Mouse (Mus musculus) layer of hippocampus, adult 9-10 months (tissue): ENCODE measurements around the gene Tst.

Experiments
- DNase-seq: peaks from one replicate; pipeline ENCODE4 v3.0.0; 2022; ENCODE audit warnings: low spot score

The Tst gene

DNA sequence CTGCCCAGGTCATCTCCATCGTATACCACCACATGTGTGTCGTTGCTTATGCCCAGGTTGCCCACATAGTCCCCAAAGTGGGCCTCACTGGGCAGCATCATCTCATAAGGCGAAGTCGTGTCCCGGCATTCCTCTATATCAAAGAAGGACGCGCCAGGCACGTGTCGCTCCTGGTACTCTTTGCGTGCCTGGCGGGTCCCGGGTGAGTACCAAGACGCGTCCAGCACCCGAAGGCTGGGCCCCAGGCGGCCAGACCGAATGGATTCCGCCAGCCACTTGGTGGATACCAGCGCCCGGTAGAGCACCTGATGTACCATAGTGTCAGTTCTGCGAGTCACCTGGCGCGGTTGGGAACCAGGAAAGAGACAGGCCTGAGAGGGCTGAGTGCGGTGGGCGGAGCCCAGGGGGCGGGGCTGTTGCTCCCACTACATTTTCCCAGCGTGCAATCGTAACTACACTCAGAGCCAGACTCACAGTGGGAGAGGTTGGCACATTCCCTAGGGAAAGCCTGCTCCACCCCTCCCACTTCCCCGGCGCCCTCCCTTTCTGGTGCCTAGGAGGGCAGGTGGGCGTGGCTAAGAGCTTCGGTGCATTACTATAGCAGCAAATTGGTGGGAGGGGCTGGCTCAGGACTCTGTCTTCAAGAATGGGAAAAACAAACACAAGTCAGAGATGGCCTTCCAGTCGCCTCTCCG is at the start of gene Tst:
Gene Tst, minus strand, starts transcription at position 391 of the 695 bp plus-strand sequence.
- DNase-seq: peak; percentile 80

DNA sequence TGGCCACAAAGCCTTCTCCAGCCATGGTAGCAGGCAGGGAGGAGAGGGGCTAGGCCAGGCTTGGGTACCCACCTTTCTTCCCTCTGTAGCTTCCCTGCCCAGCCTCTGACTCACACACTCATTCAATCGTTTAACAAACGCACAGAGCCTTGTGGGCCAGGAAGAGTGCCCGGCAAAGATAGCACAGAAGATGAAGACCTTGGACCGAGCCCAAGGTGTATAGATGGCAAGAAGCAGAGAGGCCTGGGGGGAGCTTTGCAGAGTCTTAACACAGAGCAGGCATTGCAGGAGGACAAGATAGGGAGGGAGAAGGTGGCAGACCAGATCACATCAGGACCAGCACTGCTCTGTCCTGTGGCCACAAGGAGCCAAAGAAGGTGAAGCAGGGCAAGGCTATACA is 49.5 kb upstream of the Tst start:
- no peak for DNase-seq

DNA sequence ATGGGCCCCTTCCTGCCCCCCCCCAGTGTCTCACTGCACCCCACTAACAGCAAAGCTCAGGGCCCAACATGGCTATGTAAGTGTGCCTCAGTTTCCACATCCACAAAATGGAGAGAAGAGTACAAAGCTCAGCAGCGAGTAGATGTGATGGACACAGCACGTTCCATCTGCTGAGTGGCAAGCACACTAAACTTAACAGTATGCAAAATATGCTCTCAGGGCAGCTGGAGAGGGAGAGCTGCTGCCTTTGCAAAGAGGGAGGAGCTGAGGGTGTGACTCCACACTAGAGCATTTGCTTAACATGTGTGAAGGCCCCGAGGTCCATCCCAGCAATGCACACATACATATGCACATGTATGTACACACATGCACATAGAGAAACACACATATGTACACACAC is 47.2 kb upstream of the Tst start:
- no peak for DNase-seq

DNA sequence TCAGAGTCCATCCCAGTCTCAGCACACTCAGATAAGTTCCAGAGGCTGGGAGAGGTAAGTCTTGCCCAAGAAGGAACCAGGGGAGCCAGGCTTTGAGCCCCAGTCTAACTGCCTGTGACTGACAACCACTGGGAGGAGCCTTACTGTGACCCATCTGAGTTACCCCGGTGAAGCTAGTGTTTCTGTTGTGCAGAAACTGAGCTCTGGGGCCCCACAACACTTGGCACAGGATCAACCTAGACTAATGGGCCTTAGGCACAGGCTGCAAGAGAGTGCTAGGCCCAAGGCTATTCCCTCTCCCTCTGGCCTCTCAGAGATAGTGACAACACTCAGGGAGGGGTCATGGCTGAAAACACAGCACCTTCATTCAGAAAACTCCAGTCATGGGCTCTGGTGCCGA is 45.5 kb upstream of the Tst start:
- DNase-seq: no peak

DNA sequence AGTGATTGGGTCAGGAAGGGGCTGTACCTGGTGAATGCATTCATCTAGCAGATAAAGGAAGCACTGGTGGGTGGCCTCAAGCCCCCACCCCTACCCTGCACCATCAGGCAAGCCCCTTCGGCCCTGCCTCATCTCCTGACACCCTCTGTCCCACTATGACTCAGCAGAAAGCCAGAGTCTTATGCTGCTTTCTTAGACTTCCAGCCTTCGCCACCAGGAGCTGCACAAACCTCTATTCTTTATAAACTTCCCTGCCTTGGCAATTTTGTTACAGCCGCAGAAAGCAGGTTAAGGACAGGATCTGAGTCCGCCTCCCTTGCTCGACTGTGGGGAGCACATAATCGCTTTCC is 44.7 kb upstream of the Tst start:
- DNase-seq: no peak

DNA sequence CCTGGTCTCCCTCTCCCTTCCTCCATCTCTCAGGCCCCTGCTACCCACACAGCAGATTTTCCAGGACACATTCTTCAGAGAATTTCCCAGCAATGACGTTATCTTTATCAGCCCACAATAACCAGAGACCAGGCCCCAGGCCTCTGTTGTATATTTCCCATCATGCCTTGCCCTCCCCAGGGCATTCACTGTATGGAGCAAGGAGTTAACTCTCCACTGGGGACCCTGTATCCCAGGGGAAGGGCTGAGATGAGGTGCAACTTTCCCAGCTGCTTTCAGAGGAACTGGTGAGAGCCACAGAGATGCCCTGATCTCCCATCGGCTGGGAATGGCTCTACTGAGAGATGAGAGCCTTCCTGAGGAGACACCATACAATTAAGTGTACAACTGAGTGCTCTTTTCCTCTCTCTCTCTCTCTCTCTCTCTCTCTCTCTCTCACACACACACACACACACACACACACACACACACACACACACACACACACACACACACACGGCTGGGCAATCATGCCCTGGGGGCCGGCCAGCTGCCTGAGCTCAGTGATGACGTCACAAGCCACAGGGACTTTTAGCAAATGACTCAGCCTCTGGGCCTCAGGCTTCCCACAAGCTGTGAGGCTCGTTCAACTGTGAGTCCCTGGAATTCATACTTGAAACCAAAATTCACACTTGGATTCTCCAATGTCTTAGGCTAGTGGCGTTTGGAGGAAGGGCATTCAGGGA is 44.1 kb upstream of the Tst start:
- no peak for DNase-seq

DNA sequence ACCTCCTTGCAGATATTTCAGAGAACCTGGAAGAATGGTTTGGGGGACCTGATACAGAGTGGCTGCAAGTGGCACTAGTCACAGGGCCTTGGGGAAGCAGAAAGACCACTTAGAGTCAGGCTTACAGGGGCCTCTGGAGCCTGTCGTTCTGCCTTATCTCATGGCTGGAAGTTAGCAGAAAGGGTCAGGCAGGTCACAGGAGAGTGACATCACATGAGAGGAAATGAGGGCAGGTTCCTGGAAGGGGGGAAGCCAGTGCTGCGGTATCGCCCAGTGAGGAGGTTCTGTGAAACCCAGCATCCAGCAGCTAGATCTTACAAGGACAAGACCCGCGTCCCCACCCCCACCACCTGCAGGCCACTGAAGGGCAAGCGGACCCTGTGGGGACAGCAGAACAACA is 43.4 kb upstream of the Tst start:
- no peak for DNase-seq

DNA sequence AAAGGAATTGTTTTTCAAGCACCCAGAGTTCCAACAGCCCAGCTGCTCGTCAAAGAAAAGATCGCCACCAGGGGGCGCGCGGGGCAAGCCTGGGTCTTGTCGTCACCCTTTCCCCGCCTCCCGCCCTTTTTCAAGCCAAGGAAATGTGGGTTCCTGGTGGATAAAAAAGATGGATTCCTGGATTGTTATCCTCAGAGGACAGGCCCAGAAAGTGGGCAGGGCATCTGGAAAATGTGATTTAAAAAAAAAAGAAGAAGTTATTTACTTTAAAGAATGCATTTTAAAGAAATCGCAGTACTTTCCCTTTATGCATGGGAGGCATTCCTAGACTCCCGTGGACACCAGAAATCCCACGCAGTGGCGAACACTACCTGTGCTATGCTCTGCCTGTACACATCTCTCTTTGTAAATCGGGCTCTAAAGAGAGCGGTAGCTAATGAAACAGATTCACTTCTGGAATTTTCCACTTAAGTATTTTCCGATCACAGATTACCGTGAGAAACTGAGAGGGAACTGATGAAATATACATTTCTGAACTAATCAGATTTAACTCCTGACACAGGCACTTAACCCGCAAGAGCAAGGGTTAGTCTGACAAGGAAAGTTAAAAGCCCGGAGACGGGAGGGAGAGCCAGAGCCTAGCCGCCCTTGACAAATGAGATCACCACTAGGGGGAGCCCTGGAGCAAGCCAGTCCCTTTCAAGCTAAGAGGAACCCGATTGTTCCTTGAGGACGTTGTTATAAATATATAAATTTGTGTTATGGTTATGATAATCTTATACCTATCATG is 42.2 kb upstream of the Tst start:
- peak; percentile 93 for DNase-seq

DNA sequence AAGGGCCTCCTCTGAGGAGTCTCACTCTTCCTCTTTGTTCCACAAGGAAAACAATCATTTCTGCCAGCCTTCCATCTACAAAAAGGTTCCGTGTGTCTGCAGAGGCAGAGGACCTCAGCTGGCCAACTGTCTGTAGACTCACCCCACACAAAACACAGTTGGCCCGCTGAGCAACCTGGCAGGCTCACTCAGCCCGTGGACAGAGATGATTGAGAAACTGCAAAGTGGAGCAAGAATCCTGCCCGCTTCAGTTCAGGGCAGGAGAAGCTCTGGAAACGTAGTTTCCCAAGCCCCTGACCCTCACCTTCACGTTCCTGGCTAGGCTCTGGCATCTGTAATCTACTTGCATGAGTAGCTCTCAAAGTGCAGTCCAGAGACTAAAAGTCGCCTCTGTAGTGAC is 41.4 kb upstream of the Tst start:
- no peak for DNase-seq

DNA sequence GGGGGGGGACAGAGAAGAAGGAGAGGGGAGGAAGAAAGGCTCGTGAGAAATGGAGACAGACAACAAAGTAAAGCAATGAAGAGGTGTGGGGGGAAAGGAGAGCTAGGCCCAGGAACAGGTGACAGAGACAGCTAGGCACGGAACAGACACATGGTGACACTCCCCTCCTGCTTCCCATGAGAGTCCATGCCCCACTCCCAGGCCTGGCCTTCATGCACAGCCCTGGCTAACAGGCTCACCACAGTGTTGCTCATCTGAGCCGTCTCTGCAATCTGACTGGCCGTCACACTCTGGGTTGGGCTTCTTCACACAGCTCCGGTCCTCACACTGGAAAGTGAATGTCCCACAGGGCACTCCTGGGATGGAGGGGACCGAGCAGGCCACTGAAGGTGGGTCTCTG is 38.1 kb upstream of the Tst start:
- no peak for DNase-seq

DNA sequence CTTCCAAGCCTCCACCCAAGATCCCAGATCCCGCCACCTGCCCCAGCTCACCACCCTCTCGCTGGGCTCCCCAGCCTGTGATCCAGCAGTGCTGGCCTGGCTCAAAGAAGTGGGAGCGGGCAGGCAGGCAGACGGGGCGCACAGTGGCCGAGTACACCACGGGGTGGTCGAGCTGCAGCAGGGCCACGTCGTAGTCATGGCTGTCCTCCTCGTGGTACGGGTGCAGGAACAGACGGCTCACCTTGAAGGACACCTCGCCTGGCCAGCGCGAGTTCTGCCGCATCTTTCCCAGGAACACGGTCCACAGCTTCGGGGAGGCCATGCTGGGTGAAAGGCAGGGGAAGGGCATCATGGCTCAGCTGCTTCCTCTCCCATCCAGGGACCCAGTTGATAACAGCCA is 36.5 kb upstream of the Tst start:
- no peak for DNase-seq

DNA sequence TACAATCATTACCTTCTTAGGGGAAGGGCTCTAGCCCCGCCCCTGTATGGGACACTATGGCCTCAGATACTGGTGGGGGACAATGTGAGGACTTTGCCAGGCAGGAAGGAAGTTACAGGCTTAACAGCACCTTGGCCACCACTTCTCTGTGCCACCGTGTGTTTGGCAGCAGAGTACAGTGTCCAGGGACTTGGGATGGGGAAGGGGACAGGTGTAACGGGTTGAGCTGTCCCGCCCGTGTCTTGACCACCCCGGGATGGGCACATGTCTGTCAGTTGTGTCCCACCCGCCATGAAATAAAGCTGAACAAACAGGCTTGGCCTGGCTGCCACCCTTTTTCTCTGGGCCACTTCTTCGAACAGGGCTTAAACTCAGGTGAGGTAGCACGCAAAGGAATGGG is 33.3 kb upstream of the Tst start:
- no peak for DNase-seq

DNA sequence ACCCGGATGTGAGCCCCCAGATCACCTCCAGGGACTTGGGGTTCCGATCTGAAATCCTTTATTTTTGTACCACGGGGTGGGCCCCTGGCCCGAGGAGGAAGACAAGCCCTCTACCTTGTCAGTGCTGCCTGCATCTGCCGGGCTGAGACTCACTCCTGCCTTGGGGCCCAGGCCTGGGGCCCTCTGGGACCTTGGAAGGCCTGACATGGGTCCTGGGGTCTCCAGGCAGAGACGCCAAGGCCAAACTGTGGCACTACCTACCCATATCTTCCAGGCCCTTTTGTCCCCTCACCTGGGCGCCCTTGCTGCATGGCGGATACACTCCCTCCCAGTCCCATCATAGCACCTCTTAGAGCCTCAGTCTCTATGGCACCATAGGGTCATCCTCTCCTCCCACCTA is 32.8 kb upstream of the Tst start:
- no peak for DNase-seq

DNA sequence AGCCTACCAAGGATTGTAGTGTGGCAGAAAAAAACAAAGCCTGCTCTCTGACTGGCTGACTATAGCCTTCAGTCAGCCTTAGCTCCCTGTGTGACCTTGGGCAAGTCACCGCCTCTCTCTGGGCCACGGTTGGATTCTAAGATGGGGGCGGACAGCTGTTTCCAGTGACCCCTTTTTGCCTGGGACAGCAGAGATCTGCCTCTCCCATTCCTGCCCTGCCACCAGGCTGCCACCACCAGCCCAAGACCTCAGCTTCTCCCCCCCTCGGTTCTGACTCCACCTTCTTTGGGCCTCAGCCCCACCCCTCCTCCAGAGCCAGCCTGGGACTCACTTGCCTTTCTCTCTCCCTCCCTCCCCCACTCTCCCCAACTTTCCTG is 32.3 kb upstream of the Tst start:
- DNase-seq: no peak

DNA sequence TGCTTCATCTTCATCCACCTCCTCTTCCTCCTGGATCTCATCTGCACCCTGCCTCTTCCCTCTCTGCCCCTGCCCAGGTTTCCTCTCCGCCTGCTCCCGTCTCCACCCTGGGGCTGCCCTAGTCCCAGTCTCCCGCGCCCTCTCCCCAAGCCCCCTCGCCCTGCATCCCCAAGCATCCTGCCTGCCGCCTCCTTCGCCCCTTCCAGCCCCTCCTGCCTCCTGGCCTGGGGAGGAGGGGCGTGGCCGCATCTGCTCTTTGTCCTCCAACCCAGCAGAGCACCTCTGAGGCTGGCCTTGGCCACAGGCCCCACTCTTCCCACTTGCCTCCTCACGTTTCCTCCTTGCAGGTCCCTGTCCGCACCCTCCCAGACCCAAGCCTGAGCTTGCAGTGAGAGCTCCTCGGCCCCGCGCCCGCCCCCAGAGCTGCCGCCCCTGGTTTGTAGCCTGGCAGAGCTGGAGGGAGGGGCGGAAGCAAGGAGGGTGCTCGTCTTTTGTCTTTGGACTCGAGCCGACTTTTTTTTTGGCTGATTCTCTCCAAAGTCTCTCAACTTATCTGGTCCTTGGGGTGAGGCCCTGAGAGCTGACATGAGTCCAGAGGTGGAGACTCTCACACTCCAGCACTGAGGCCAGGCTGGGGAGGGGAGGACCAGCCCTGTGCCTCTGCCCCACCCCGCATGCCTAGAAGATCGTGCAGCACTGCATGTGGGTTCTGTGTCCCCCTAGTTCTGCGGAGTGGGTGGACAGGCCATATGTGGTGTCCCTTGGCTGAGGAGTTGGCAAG is 31.7 kb upstream of the Tst start:
- no peak for DNase-seq

DNA sequence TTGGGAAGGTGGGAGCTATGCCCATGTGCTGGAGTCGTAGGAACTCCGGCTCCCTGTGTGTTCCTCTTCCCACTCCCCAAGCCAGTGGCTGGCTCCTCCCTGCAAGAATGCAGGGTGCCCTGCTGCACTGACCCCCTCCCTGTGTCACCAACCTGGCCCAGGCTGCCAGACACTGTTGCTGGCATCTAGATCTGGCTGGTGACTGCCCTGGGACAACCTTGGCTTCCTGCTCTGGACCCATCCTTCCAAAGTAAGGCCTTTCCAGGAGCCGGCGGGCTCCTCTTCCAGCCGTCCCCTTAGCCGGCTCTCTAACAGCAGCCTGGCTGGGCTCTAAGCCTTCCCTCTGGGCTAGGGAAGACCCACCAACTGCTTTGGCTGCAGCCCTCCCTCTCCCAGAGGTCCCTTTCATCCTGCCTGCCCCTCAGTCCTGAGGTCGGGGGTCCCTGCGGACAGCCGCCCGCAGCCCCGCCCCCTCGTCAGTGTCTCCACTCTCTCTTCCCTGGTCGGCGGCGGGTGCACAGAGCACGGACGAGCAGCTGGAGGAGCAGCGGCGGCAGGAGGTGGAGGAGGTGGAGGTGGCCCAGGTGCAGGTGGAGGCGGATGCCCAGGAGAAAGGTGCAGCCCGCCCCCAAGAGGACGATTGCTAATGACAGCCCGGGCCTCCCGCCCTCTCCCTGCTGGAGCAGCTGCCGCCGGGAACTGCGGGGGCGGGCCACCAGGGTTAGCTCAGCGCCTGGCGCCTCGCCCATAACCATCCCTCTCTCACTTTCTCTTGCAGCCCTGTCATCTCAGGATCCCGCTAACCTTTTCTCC is 30.9 kb upstream of the Tst start:
- DNase-seq: peak; percentile 74

DNA sequence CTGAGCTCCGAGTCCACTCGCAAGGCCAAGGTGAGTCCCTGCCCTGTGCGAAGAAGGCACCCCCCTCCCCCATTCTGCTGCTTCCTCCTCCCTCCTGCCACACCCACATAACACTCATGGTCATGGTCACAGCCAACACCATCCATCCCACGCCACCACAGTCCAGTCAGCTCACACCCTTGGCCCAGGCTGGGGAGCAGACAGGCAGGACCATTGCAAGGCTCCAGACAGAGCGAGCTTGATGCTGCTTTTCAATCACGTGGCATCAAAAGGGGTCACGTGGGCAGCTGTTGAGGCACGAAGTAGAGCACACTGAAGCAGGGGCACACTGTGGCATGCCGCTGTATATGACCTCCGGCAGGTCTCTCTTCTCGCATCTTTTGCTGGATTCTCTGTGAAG is 30.0 kb upstream of the Tst start:
- no peak for DNase-seq

DNA sequence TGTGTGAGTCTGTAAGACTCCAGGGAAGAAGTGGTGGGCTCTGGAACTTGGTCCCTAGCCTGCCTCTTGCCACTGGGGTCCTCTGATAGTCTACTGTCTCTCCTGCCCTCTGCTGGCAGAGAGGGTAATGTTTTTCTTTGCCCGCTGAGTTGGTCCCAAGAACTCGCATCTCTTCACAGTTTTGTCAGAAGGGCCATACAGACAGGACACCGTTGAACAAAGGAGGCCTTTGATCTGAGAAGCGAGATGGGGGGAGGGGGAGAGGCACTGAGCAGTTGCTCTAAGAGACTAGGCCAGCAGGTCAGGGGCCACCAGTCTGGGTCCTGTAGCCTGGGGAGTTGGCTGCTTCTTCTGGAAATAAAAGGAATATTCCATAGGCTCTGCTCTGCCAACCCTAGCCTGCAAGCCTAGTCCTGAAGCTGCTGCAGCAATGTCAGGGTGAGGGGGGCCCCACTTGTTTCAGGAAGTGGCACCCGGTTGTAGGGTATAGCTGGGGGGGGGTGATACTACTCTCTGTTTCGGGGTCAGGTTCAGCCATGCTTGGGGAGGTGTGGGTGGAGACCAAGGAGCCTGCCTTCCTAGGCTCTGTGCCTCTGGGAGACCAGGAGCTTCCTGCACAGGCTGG is 29.3 kb upstream of the Tst start:
- DNase-seq: no peak

DNA sequence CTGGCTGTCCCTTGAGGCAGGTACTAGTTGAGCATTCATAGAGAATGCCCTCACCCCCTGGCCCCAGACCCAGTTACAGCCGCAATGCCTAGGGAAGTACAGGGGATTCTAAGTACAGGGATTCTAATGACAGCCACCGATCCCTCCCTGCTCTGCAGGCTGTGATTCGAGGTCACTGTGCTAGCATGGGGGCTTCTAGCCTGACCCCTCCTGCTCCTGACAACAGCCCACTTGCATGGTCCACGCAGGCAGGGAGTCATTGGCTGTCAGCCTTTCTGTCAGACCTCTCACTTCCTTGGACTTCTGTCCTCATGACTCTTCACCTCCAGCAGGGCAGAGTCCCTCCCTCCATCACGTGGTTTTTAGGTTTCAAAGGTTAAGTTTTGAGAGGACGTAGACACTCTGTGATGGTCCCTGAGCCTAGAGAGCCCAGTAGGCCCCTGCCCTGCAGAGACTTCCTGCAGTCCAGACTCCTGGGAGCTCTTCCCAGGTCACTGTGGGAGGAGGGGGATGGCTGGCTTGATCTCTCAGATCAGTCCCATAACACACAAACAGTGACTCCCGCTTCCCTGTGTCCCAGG is 25.9 kb upstream of the Tst start:
- DNase-seq: no peak

DNA sequence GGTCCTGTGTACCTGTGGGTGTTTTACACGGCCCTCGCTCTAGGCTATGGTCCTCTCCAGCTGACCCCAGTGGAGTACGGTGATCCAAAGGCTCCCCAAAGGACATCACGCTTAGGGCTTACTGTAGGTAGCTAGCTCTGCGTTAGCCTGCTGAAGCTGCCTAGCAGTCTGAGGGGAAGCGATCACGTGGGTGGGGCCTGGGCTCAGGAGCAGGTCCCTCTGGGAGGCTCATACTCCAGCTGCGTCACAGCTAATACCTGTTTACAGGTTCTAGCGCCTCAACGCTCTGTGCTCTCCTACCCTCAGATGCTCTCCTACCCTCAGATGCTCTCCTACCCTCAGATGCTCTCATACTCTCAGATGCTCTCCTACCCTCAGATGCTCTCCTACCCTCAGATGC is 25.2 kb upstream of the Tst start:
- no peak for DNase-seq
